Mouse (Mus musculus): ENCODE measurements around the gene Ces1a. TPM values are rescaled to one million over a fixed set of nuclear protein-coding genes. Genes with fewer than 3 reads are reported as not detected.

Gene Ces1a
- polyA plus RNA-seq, 1 experiment, result not detected

GRCm38 (mm10) chr8:93012226-93012625, 35.8 kb downstream of the Ces1a start:
- Histone ChIP-seq H3K9ac (ENCODE audit: low read depth, poor library complexity, severe bottlenecking) (no peak overlapping the region), H3K4me3 (ENCODE audit: low read depth, low read length) (no peak overlapping the region), H3K27ac (ENCODE audit: insufficient read depth, low read length) (no peak overlapping the region), H3K27me3 (ENCODE audit: control insufficient read depth, insufficient read depth, low read length, poor library complexity, severe bottlenecking) (no peaks in the 10 kb centered on the region), H3K36me3 (ENCODE audit: control insufficient read depth, insufficient read depth, low read length, poor library complexity, severe bottlenecking) (no peaks in the 10 kb centered on the region), H3K4me1 (ENCODE audit: control insufficient read depth, insufficient read depth, low read length) (no peaks in the 10 kb centered on the region), H3K9me3 (replicated peaks; ENCODE audit: control insufficient read depth, insufficient read depth, low read length, poor library complexity, severe bottlenecking) (no peaks in the 10 kb centered on the region)
- TF ChIP-seq POLR2A (IDR thresholded peaks at IDR 0.05; ENCODE audit: insufficient read depth, low read length), result no peak
- no peak for TF ChIP-seq EP300 (IDR thresholded peaks at IDR 0.05; ENCODE audit: insufficient read depth, low read depth, low read length)
- peak; percentile 51 for TF ChIP-seq CTCF (IDR thresholded peaks at IDR 0.05; ENCODE audit: low read depth, low read length)

DNA sequence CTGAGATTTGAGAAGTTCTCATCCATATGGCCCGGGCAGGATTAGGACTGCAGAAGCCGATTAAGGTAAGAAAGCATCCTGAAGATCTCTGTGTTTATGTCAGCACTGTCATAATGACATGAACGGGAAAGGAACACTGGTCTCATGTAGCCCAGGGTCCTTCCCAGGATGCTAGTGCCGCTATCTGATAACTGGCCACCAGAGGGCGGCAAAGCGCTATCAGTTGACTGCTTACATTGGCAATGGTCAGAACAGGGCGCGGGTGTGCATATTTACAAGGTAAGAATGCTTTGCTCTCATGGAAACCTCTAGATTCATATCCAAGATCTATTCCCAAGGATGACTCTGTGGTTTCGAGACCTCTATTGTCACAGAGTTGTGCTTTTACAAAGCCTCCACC, 36.6 kb downstream of the Ces1a start:
- H3K4me1 ChIP-seq (ENCODE audit: control insufficient read depth, insufficient read depth, low read length), result no peaks in the 10 kb centered on the region
- no peak overlapping the region for H3K9ac ChIP-seq (ENCODE audit: low read depth, poor library complexity, severe bottlenecking)
- no peaks in the 10 kb centered on the region for H3K9me3 ChIP-seq (replicated peaks; ENCODE audit: control insufficient read depth, insufficient read depth, low read length, poor library complexity, severe bottlenecking)
- no peak overlapping the region for H3K4me3 ChIP-seq (ENCODE audit: low read depth, low read length)
- peak; percentile 94 for TF ChIP-seq CTCF (IDR thresholded peaks at IDR 0.05; ENCODE audit: low read depth, low read length)
- TF ChIP-seq EP300 (IDR thresholded peaks at IDR 0.05; ENCODE audit: insufficient read depth, low read depth, low read length), result no peak
- TF ChIP-seq POLR2A (IDR thresholded peaks at IDR 0.05; ENCODE audit: insufficient read depth, low read length), result no peak
- no peak overlapping the region for H3K27ac ChIP-seq (ENCODE audit: insufficient read depth, low read length)
- no peaks in the 10 kb centered on the region for H3K36me3 ChIP-seq (ENCODE audit: control insufficient read depth, insufficient read depth, low read length, poor library complexity, severe bottlenecking)
- no peaks in the 10 kb centered on the region for H3K27me3 ChIP-seq (ENCODE audit: control insufficient read depth, insufficient read depth, low read length, poor library complexity, severe bottlenecking)

DNA sequence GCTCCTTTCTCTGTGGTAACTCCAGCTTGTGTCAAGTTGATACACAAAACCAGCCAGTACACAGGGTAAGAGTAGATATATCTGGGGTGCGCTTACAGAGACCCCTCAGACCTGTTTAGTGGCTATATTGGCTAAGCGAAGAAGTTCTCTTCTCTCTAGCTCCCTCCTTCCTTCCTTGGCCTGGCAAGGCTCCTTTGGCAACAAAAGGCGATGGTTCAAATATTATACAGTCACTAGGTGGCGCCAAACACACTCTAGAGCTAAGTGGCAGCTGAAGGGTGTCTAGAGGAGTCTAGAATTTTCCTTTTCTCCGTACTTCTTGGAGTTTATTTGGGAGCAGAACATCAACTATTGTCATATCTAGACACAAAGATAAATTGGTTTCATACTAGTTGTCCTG, 37.7 kb downstream of the Ces1a start:
- H3K9me3 ChIP-seq (replicated peaks; ENCODE audit: control insufficient read depth, insufficient read depth, low read length, poor library complexity, severe bottlenecking), result no peaks in the 10 kb centered on the region
- H3K4me1 ChIP-seq (ENCODE audit: control insufficient read depth, insufficient read depth, low read length), result no peaks in the 10 kb centered on the region
- no peak overlapping the region for H3K27ac ChIP-seq (ENCODE audit: insufficient read depth, low read length)
- H3K4me3 ChIP-seq (ENCODE audit: low read depth, low read length), result no peak overlapping the region
- no peak overlapping the region for H3K9ac ChIP-seq (ENCODE audit: low read depth, poor library complexity, severe bottlenecking)
- H3K27me3 ChIP-seq (ENCODE audit: control insufficient read depth, insufficient read depth, low read length, poor library complexity, severe bottlenecking), result no peaks in the 10 kb centered on the region
- H3K36me3 ChIP-seq (ENCODE audit: control insufficient read depth, insufficient read depth, low read length, poor library complexity, severe bottlenecking), result no peaks in the 10 kb centered on the region
- TF ChIP-seq EP300 (IDR thresholded peaks at IDR 0.05; ENCODE audit: insufficient read depth, low read depth, low read length), result no peak
- TF ChIP-seq POLR2A (IDR thresholded peaks at IDR 0.05; ENCODE audit: insufficient read depth, low read length), result no peak
- TF ChIP-seq CTCF (IDR thresholded peaks at IDR 0.05; ENCODE audit: low read depth, low read length), result peak; percentile 7

- H3K27ac ChIP-seq (ENCODE audit: insufficient read depth, low read length), result no peak overlapping the region
- H3K9ac ChIP-seq (ENCODE audit: low read depth, poor library complexity, severe bottlenecking), result no peak overlapping the region
- H3K9me3 ChIP-seq (replicated peaks; ENCODE audit: control insufficient read depth, insufficient read depth, low read length, poor library complexity, severe bottlenecking), result no peaks in the 10 kb centered on the region
- H3K4me3 ChIP-seq (ENCODE audit: low read depth, low read length), result no peak overlapping the region
- TF ChIP-seq EP300 (IDR thresholded peaks at IDR 0.05; ENCODE audit: insufficient read depth, low read depth, low read length), result no peak
- no peak for TF ChIP-seq CTCF (IDR thresholded peaks at IDR 0.05; ENCODE audit: low read depth, low read length)
- no peak for TF ChIP-seq POLR2A (IDR thresholded peaks at IDR 0.05; ENCODE audit: insufficient read depth, low read length)
- H3K27me3 ChIP-seq (ENCODE audit: control insufficient read depth, insufficient read depth, low read length, poor library complexity, severe bottlenecking), result no peaks in the 10 kb centered on the region
- H3K36me3 ChIP-seq (ENCODE audit: control insufficient read depth, insufficient read depth, low read length, poor library complexity, severe bottlenecking), result no peaks in the 10 kb centered on the region
- H3K4me1 ChIP-seq (ENCODE audit: control insufficient read depth, insufficient read depth, low read length), result no peaks in the 10 kb centered on the region
Observed at GRCm38 (mm10) chr8:92998600-92998999, 49.4 kb downstream of the Ces1a start.

DNA sequence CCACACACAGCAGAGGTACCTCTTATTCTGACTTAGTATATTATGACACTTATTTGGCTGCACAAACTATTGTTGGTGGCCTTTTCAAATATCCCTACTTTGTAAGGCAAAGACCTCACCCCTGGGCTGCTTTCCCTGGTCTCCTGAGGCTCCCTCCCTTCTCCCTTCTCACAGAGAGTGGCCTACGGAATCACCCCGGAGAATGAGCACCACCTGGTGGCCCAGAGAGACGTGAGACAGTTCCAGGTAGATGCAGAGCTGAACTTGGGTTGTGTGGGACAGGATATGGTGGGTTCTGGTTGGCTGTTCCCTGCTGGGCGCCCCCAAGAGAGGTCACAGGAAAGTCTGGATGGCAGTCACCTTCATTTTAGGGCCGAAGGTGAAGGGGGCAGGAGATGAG, 51.2 kb downstream of the Ces1a start:
- no peaks in the 10 kb centered on the region for H3K36me3 ChIP-seq (ENCODE audit: control insufficient read depth, insufficient read depth, low read length, poor library complexity, severe bottlenecking)
- H3K27ac ChIP-seq (ENCODE audit: insufficient read depth, low read length), result no peak overlapping the region
- H3K9me3 ChIP-seq (replicated peaks; ENCODE audit: control insufficient read depth, insufficient read depth, low read length, poor library complexity, severe bottlenecking), result no peaks in the 10 kb centered on the region
- no peak overlapping the region for H3K9ac ChIP-seq (ENCODE audit: low read depth, poor library complexity, severe bottlenecking)
- TF ChIP-seq POLR2A (IDR thresholded peaks at IDR 0.05; ENCODE audit: insufficient read depth, low read length), result no peak
- TF ChIP-seq CTCF (IDR thresholded peaks at IDR 0.05; ENCODE audit: low read depth, low read length), result peak; percentile 59
- TF ChIP-seq EP300 (IDR thresholded peaks at IDR 0.05; ENCODE audit: insufficient read depth, low read depth, low read length), result no peak
- no peaks in the 10 kb centered on the region for H3K27me3 ChIP-seq (ENCODE audit: control insufficient read depth, insufficient read depth, low read length, poor library complexity, severe bottlenecking)
- H3K4me3 ChIP-seq (ENCODE audit: low read depth, low read length), result no peak overlapping the region
- H3K4me1 ChIP-seq (ENCODE audit: control insufficient read depth, insufficient read depth, low read length), result no peaks in the 10 kb centered on the region

DNA sequence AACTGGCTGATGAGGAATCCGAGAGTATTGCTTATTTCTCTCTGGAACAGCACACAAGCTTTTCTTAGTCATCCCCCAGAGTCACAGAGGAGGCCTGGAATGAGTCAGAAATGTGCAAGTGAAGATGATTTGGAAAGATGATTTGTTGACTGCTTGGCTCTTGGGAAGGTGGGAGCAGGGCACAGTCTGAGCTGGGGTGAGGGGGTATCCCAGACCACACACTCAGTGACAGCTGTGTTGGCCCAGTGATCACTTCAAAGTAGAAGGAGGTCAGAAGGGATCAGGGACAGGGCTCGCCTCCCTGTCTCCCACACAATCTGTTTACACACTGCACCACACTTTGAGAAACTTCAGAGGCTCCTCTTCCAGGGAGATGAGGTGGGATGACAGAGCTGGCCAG, 63.6 kb downstream of the Ces1a start:
- Histone ChIP-seq H3K27ac (ENCODE audit: insufficient read depth, low read length) (no peak overlapping the region), H3K36me3 (ENCODE audit: control insufficient read depth, insufficient read depth, low read length, poor library complexity, severe bottlenecking) (no peaks in the 10 kb centered on the region), H3K27me3 (ENCODE audit: control insufficient read depth, insufficient read depth, low read length, poor library complexity, severe bottlenecking) (no peaks in the 10 kb centered on the region), H3K4me1 (ENCODE audit: control insufficient read depth, insufficient read depth, low read length) (no peaks in the 10 kb centered on the region), H3K9ac (ENCODE audit: low read depth, poor library complexity, severe bottlenecking) (no peak overlapping the region), H3K4me3 (ENCODE audit: low read depth, low read length) (no peak overlapping the region), H3K9me3 (replicated peaks; ENCODE audit: control insufficient read depth, insufficient read depth, low read length, poor library complexity, severe bottlenecking) (no peaks in the 10 kb centered on the region)
- TF ChIP-seq POLR2A (IDR thresholded peaks at IDR 0.05; ENCODE audit: insufficient read depth, low read length), result no peak
- no peak for TF ChIP-seq EP300 (IDR thresholded peaks at IDR 0.05; ENCODE audit: insufficient read depth, low read depth, low read length)
- no peak for TF ChIP-seq CTCF (IDR thresholded peaks at IDR 0.05; ENCODE audit: low read depth, low read length)
